Mouse (Mus musculus): ENCODE data around the gene Pelp1. TPM values are rescaled to one million over a fixed set of nuclear protein-coding genes. Genes with fewer than 3 reads are reported as not detected.
"Not testable (repeated sequence)": the region's sequence is repeated elsewhere in the genome, so short reads cannot be mapped to it uniquely, and the experiment has no call there.

Gene Pelp1
- polyA plus RNA-seq, 2 experiments: 34.8 to 37.1 TPM

DNA sequence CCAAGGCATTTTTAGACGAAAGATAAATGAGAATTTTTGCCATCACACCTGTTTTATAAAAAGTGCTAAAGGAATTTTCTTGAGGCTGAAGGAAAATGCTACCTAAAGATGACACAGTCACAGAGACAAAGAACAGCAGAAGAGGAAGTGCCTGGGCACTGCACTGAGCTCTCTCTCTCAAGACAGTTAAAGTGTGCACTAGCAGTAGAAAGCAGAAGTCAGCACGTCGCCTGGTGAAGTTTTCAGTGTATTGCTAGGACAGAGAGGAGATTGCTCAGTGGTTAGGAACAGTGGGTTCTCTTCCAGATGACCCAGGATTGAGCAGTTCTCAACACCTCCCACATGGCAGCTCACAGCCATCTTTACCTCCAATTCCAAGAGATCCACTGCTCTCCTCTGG, 35.5 kb downstream of the Pelp1 start:
- H3K36me3 ChIP-seq (ENCODE audit: control insufficient read depth, insufficient read depth, low read length): no peaks in the 10 kb centered on the region
- no peak for DNase-seq (ENCODE audit: low spot score)
- H3K27ac ChIP-seq (replicated peaks; ENCODE audit: low read depth, low read length): no peak overlapping the region
- WGBS: 78% methylated on average over 3 of the region's 3 CpGs
- no peak overlapping the region for H3K9ac ChIP-seq (ENCODE audit: low read depth, low read length, severe bottlenecking)
- no peak for ATAC-seq (ENCODE audit: low FRiP score, low read depth)
- no peaks in the 10 kb centered on the region for H3K27me3 ChIP-seq (ENCODE audit: control insufficient read depth, insufficient read depth, low read length)
- TF ChIP-seq POLR2A (IDR thresholded peaks at IDR 0.05; ENCODE audit: borderline replicate concordance, extremely low read depth, insufficient read depth, insufficient read length): no peak
- H3K9me3 ChIP-seq (ENCODE audit: control insufficient read depth, low read length): no peaks in the 10 kb centered on the region
- no peak overlapping the region for H3K4me2 ChIP-seq (replicated peaks; ENCODE audit: low read depth, low read length, severe bottlenecking)
- no peaks in the 10 kb centered on the region for H3K4me1 ChIP-seq (ENCODE audit: control insufficient read depth, insufficient read depth, low read length)
- H3K4me3 ChIP-seq (replicated peaks; ENCODE audit: low read length): no peak overlapping the region

DNA sequence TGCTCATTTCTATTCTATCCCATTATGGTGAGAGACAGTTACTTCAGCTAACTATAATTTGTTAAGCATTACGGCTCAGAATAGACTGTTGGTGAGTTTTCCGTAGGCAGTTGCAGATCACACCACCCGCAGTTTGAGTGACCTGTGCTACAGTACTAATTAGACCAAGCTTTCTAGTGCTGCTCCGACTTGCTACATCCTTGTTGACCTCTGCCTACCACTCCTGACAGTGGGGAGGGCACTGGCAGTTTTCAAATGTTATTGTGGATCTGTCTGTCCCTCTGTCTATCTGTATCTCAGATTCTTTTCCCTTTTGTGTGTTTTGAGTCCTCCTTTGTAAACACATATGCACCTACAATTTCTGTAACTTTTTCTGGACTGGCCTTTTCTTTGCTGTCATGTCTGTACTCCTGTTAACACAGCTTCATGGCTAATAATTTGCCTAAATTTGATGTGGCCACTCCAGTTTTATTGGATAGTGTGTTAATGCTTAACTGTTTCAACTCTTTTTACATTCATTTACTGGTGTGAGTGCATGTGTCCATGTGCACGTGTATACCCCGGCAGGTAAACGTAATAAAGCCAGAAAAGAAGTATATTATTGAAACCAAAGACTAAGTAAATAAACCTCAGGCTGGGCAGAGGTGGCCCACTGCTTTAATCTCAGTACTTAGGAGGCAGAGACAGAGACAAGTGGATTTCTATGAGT, 36.8 kb downstream of the Pelp1 start:
- no peak for DNase-seq (ENCODE audit: low spot score)
- Histone ChIP-seq H3K9me3 (ENCODE audit: control insufficient read depth, low read length) (no peaks in the 10 kb centered on the region), H3K9ac (ENCODE audit: low read depth, low read length, severe bottlenecking) (no peak overlapping the region), H3K4me3 (replicated peaks; ENCODE audit: low read length) (no peak overlapping the region), H3K4me1 (ENCODE audit: control insufficient read depth, insufficient read depth, low read length) (no peaks in the 10 kb centered on the region), H3K27ac (replicated peaks; ENCODE audit: low read depth, low read length) (no peak overlapping the region), H3K27me3 (ENCODE audit: control insufficient read depth, insufficient read depth, low read length) (no peaks in the 10 kb centered on the region), H3K4me2 (replicated peaks; ENCODE audit: low read depth, low read length, severe bottlenecking) (no peak overlapping the region), H3K36me3 (ENCODE audit: control insufficient read depth, insufficient read depth, low read length) (no peaks in the 10 kb centered on the region)
- no peak for TF ChIP-seq POLR2A (IDR thresholded peaks at IDR 0.05; ENCODE audit: borderline replicate concordance, extremely low read depth, insufficient read depth, insufficient read length)
- WGBS: 62% methylated on average over 7 of the region's 7 CpGs
- no peak for ATAC-seq (ENCODE audit: low FRiP score, low read depth)

DNA sequence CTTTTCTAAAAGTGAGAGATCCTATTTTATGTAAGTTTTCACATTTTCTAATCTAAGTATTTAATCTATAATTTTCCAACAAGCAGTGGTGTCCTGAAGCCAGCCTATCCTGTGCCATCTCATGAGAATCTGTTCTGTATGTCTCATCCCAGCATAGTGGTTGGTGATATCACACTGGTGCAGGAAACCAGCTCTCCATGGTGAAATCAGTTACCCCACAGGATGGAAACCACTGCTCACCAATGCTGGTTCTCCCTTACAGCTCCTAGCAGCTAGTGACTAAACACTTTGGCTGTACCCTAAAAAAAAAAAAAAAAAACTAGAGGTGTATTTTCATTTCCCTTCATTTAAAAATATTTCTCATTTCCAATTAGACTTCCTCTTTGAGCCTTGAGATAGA, 37.4 kb downstream of the Pelp1 start:
- H3K36me3 ChIP-seq (ENCODE audit: control insufficient read depth, insufficient read depth, low read length): no peaks in the 10 kb centered on the region
- no peak overlapping the region for H3K27ac ChIP-seq (replicated peaks; ENCODE audit: low read depth, low read length)
- H3K9me3 ChIP-seq (ENCODE audit: control insufficient read depth, low read length): no peaks in the 10 kb centered on the region
- H3K4me3 ChIP-seq (replicated peaks; ENCODE audit: low read length): no peak overlapping the region
- H3K4me2 ChIP-seq (replicated peaks; ENCODE audit: low read depth, low read length, severe bottlenecking): no peak overlapping the region
- no peaks in the 10 kb centered on the region for H3K27me3 ChIP-seq (ENCODE audit: control insufficient read depth, insufficient read depth, low read length)
- DNase-seq (ENCODE audit: low spot score): no peak
- no peak overlapping the region for H3K9ac ChIP-seq (ENCODE audit: low read depth, low read length, severe bottlenecking)
- H3K4me1 ChIP-seq (ENCODE audit: control insufficient read depth, insufficient read depth, low read length): no peaks in the 10 kb centered on the region
- ATAC-seq (ENCODE audit: low FRiP score, low read depth): no peak
- TF ChIP-seq POLR2A (IDR thresholded peaks at IDR 0.05; ENCODE audit: borderline replicate concordance, extremely low read depth, insufficient read depth, insufficient read length): no peak

DNA sequence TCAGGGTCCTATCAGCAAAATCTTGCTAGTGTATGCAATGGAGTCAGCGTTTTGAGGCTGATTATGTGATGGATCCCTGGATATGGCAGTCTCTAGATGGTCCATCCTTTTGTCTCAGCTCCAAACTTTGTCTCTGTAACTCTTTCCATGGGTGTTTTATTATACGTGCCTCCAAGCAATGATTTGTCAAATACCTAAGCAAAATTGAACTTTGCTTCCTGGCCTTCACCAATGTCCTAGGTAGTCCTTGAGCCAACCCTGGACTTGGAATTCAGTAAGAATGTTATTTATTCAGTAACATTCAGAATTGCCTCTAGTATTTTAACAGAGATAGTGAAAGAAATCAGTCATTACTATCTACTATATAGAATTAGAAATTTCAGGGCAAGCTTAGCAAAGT, 41.2 kb downstream of the Pelp1 start:
- not testable (repeated sequence) for H3K36me3 ChIP-seq (ENCODE audit: control insufficient read depth, insufficient read depth, low read length); DNase-seq (ENCODE audit: low spot score); H3K4me3 ChIP-seq (replicated peaks; ENCODE audit: low read length); H3K27me3 ChIP-seq (ENCODE audit: control insufficient read depth, insufficient read depth, low read length); H3K4me2 ChIP-seq (replicated peaks; ENCODE audit: low read depth, low read length, severe bottlenecking); H3K27ac ChIP-seq (replicated peaks; ENCODE audit: low read depth, low read length); H3K4me1 ChIP-seq (ENCODE audit: control insufficient read depth, insufficient read depth, low read length); H3K9me3 ChIP-seq (ENCODE audit: control insufficient read depth, low read length); H3K9ac ChIP-seq (ENCODE audit: low read depth, low read length, severe bottlenecking); ATAC-seq (ENCODE audit: low FRiP score, low read depth)
- 76% methylated on average over 2 of the region's 2 CpGs for WGBS

DNA sequence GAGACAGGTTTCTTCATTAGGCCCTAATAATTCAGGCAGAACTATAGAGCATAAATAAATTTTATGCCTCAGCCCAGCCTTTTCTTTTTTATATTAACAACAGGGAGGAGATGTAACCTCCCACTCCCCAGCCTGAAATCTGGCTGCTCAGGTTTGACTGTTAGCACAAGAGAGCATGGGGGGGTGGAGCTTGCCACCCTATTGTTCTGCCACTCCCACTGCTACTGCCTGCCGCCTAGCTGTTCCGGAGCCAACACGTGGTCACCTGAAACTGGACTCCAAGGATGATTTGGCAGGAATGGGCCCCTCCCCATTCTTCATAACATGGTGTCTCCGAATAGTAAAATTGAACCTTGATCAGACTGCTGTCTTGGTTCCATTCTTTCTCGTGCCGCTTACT, 42.1 kb downstream of the Pelp1 start:
- 89% methylated on average over 6 of the region's 6 CpGs for WGBS
- not testable (repeated sequence) for H3K4me3 ChIP-seq (replicated peaks; ENCODE audit: low read length)

DNA sequence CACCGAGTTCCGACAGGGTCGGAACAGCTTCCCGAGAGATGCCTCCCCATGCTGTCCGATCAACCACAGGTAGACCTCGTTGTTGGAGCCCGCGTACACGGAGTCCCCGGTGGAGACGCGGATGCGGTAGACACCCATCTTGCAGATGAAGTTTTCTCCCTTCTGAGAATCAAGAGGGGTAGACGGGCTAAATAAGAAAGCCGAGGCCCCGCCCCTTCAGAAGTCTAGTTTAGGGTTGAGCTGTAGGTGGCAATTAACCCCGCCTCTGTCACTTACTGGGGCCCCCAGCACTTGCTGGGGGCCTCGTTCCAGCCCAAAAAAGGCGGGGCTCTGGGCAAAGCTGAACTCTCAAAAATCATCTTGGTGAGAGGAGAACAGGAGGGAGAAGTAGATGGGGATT, 58.0 kb downstream of the Pelp1 start, which contains the start of gene Alox15:
TSS of gene Alox15 (minus strand) at position 164 of the 400 bp plus-strand sequence.
- Histone ChIP-seq H3K27ac (replicated peaks; ENCODE audit: low read depth, low read length) (no peak within 1 kb of the TSS), H3K4me3 (replicated peaks; ENCODE audit: low read length) (peak within 1 kb of the TSS; percentile 32), H3K9ac (ENCODE audit: low read depth, low read length, severe bottlenecking) (no peak within 1 kb of the TSS), H3K4me2 (replicated peaks; ENCODE audit: low read depth, low read length, severe bottlenecking) (peak within 1 kb of the TSS; percentile 56), H3K4me1 (ENCODE audit: control insufficient read depth, insufficient read depth, low read length) (peaks cover 4% of the 10 kb centered on the region; the same call in 1 of the 2 replicates), H3K27me3 (ENCODE audit: control insufficient read depth, insufficient read depth, low read length) (peaks cover 36% of the 10 kb centered on the region), H3K9me3 (ENCODE audit: control insufficient read depth, low read length) (no peaks in the 10 kb centered on the region), H3K36me3 (ENCODE audit: control insufficient read depth, insufficient read depth, low read length) (no peaks in the 10 kb centered on the region)
- DNase-seq (ENCODE audit: low spot score): no peak
- WGBS: 2% methylated on average over 19 of the region's 19 CpGs
- TF ChIP-seq POLR2A (IDR thresholded peaks at IDR 0.05; ENCODE audit: borderline replicate concordance, extremely low read depth, insufficient read depth, insufficient read length): no peak
- ATAC-seq (ENCODE audit: low FRiP score, low read depth): no peak

More for the DNA sequence above, 42.1 kb downstream of the Pelp1 start:
- not testable (repeated sequence) for H3K4me2 ChIP-seq (replicated peaks; ENCODE audit: low read depth, low read length, severe bottlenecking); DNase-seq (ENCODE audit: low spot score); ATAC-seq (ENCODE audit: low FRiP score, low read depth); H3K9me3 ChIP-seq (ENCODE audit: control insufficient read depth, low read length); H3K27ac ChIP-seq (replicated peaks; ENCODE audit: low read depth, low read length); H3K4me1 ChIP-seq (ENCODE audit: control insufficient read depth, insufficient read depth, low read length); H3K9ac ChIP-seq (ENCODE audit: low read depth, low read length, severe bottlenecking); H3K36me3 ChIP-seq (ENCODE audit: control insufficient read depth, insufficient read depth, low read length); H3K27me3 ChIP-seq (ENCODE audit: control insufficient read depth, insufficient read depth, low read length)
